Mouse (Mus musculus): ENCODE data around the gene Col25a1.
A peak's percentile ranks its signal among the peaks of the same experiment; 100 is the strongest.

Gene Col25a1

GRCm38 (mm10) chr3:130576683-130577082 is 445.4 kb downstream of the Col25a1 start:
- DNase-seq (ENCODE audit: low spot score): no peak

DNA sequence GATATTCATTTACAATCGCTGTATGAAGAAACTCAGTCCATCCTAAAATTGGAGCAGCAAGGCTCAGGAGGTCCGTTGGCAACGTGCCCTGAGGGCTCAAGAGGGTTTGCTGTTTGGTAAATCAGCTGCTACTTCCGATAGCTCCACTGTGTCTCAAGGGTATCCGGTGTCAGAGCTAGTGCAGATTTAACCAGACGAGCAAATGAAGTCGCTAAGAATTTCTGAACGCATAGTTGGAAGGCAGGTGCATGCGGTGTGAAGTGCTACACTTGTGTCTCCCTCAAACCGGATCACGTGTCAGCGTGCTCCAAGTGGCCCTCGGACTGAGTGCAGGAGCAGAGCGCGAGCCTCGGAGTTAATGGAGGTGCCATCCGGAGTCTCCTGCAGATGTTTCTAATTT is 448.2 kb downstream of the Col25a1 start:
- no peak for DNase-seq (ENCODE audit: low spot score)

GRCm38 (mm10) chr3:130581577-130581976 is 450.3 kb downstream of the Col25a1 start:
- DNase-seq (ENCODE audit: low spot score): no peak

- DNase-seq (ENCODE audit: low spot score): no peak
Observed at GRCm38 (mm10) chr3:130582903-130583664, 451.8 kb downstream of the Col25a1 start.

DNA sequence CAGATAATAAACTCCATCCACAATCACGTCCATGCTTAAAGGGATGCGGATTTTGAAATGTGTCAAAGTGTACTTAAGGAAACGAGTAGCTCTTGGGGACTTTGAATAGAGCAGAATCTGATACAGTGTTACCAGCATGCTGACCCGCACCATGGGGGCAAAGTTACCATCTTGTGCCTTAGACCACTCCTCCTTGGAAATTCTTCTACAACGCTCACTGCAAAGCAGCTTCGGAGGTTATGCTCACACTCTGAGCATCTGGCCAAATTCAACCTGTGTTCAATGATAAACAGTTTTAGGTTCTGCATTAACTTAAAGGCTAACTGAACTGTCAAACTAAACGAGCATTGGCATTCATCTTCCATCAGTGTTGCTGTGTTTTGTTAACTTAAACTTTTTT is 452.7 kb downstream of the Col25a1 start:
- no peak for DNase-seq (ENCODE audit: low spot score)

GRCm38 (mm10) chr3:130595050-130595449 is 463.7 kb downstream of the Col25a1 start:
- DNase-seq (ENCODE audit: low spot score): no peak

- DNase-seq (ENCODE audit: low spot score): no peak
Observed at GRCm38 (mm10) chr3:130601491-130601890, 470.2 kb downstream of the Col25a1 start.

DNA sequence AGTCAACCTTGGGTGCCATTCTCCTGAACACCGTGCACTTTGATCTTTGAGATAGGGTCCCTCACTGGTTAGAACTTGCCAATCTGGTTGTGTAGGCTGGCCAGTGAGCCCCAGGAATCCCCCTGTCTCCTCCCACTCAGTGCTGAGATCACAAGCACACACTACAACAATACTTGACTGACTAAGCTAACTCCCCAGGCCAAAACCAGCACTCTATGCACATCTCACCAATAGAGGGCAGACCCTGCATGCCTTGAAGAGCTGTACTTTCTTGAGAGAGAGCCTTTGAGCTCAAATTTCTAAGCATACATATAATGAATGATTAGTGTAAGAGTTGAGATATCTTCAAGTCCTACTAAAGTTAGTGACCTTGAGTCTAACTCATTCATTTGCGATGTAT is 476.6 kb downstream of the Col25a1 start:
- peak; percentile 5 for DNase-seq (ENCODE audit: low spot score)

DNA sequence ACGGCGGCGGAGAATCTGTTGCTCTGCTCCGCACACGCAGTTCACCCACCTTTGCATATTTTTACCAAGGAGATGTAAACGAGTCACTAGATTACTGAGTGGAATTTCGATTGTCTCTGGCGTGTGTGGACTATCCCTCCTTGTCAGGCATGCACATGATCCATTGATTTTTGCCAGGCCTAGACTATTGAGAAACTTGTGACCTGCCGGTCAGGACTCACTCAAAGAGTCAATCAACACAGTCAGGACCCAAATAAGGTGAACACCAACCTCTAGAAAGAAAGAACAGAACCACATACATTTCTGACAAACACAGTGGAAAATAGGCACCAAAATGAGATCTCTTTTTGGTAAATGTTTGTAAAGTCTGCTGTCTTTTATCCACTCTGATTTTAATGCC is 483.1 kb downstream of the Col25a1 start:
- DNase-seq (ENCODE audit: low spot score): no peak

- DNase-seq (ENCODE audit: low spot score): no peak
Observed at GRCm38 (mm10) chr3:130615625-130616024, 484.3 kb downstream of the Col25a1 start.

DNA sequence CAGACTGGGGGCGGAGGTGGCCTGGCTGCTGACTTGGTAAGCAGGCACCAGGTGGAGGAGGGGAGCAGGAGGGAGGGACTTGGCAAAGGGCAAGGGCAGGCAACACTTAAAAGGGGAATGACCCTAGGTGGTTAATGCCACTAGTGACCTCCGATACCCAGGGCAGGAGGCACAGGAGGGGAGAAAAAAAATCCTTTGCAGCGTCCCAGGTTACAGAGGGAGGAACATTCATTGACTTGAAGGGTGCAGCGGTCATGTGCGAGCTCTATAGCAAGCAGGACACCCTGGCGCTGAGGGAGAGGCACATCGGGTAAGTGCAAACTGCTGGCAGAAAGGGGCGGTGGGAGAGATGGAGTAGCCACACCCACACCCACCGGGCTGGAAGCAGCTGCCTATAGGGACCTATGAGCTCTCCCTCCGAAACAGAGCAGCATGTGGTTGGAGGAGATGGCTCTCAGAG is 486.2 kb downstream of the Col25a1 start, which contains the start of gene Etnppl:
Gene Etnppl, plus strand, starts transcription at position 10 of the 460 bp plus-strand sequence.
- no peak for DNase-seq (ENCODE audit: low spot score)

- no peak for DNase-seq (ENCODE audit: low spot score)
Observed at GRCm38 (mm10) chr3:130620517-130621146, 489.3 kb downstream of the Col25a1 start.

GRCm38 (mm10) chr3:130628358-130628757 is 497.1 kb downstream of the Col25a1 start:
- no peak for DNase-seq (ENCODE audit: low spot score)

DNA sequence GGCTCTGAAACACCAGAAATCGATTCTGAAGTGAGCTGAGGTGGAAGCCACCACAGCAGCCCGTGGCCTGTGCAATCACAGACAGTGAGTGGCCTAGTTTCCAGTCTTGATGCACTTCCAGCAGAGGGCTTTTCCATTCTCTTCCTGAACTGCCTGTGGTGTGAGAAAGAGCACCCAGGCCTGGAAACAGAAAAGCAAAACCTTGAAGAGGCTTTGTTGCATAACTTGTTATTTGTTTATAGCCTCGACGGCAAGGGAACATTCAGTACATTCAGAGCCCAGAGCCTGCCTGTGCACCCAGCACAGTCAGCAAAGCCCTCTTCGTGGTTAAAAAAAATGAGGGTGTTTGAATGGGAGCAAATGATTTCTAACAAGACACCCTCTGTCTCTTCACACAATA is 502.6 kb downstream of the Col25a1 start:
- DNase-seq (ENCODE audit: low spot score): peak; percentile 30

GRCm38 (mm10) chr3:130646110-130646810 is 515.0 kb downstream of the Col25a1 start:
- DNase-seq (ENCODE audit: low spot score): no peak

All from adipocyte (in vitro differentiated cells).